Mouse (Mus musculus) hematopoietic stem cell, adult 5-6 weeks (primary cell): ENCODE measurements around the gene Mccc1. TPM values are rescaled to one million over a fixed set of nuclear protein-coding genes. Genes with fewer than 3 reads are reported as not detected.

ENCODE experiments used
- ATAC-seq, 2 experiments: fragments of 125-278 bp in 1 of 2; replicated peaks in 1 of 2; 2 replicates each; pipeline ENCODE4 v1.8.0; 2016 to 2017; ENCODE audit warnings: inconsistent platforms in 2 of 2, mild to moderate bottlenecking in 2 of 2, moderate number of reproducible peaks in 2 of 2, low read depth in 1 of 2, moderate TSS enrichment in 1 of 2; ENCODE audit not compliant: low FRiP score in 2 of 2, poor library complexity in 2 of 2, severe bottlenecking in 2 of 2, insufficient read depth in 1 of 2, low TSS enrichment in 1 of 2
- total RNA-seq: library from RNA; stranded (forward); fragments of 172-1452, 232-1000 nt; gene quantifications from 2 replicates; pipeline ENCODE4 v1.2.3, GENCODE M21; 2017

The Mccc1 gene
- total RNA-seq, 1 experiment from 2014 or later: 6.9 TPM

DNA sequence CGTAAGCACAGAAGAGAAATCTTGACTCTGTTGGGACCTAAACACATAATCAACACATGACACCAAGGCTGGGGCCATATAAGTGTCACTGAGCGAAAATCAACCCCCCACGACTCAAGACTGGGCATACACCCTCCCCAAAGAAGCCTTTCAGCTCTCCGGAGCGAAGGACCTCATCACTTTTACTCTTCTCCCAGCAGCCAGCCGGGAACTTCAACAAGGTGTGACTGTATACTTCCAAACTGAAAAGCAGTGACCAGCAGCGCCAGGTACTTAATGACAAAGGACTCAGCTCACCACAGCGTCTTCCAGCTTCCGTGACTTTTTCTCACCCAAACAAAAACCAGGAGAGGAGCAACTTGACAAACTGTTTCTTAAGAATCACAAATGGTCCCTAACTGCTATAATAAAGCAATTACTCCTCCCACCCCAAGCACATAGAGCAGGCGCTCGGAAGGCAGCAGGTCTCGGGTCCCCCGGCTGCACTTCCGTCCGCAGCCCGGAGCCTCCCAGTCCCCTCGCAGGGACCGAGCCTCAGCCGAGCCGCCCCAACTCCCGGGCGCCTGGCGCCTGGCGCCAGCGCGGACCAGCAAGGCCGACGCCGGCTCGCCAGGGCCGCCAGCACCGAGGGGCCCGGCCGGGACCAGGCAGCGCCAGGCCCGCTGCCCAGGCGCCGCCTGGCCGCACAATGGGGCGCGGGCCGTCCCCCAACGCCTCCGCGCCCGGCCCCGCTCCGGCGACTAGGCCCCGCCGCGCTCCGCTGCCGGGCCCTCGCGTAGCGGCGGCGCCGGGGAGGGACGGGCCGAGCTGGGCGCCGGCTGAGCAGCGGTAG is 68.4 kb downstream of the Mccc1 start:
- peak in 1 of 2 experiments; percentile 43; a peak in 1 of 4 replicates for ATAC-seq

DNA sequence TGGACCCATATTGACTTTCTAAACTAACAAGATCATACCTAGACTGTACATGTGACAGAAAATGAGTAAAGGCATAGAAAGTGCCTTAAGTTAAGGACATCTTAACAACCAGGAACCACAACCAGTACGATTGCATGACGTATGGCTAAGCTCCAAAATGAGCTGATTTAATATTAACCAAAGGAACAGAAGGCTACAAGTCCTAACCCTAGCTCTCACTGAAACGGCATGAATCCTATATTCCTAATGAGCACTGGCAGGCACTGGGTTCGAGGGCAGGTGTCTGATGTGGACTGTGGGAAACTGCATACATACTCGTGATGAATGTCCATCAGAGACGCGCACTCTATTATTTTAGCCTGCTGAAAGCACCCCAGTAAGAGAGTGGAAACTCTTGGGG is 69.1 kb downstream of the Mccc1 start:
- no peak for ATAC-seq

DNA sequence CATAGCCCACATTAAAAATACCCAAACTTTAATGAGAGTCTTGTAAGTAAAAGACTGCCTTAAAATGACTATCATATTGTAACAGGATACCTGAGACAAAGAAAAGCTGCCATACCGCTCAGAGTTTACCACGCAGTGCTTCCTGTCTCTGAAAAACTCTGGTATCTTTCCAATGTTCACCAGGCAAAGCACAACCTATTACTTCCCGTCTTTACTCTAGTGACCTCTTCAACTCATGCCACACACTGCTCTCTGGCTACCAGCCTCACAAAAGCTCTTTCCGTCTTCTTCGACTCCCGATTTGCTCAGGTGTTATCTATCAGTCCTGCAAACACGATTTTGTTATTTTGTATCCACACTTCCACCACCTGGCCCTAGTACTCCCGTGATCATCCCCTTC is 70.6 kb downstream of the Mccc1 start:
- peak; percentile 44 to 51; a peak in 3 of 4 replicates for ATAC-seq

GRCm38 (mm10) chr3:35929406-35929805 is 71.1 kb downstream of the Mccc1 start:
- no peak for ATAC-seq

- no peak for ATAC-seq
These were observed 74.6 kb downstream of the Mccc1 start for GRCm38 (mm10) chr3:35925852-35926251.

DNA sequence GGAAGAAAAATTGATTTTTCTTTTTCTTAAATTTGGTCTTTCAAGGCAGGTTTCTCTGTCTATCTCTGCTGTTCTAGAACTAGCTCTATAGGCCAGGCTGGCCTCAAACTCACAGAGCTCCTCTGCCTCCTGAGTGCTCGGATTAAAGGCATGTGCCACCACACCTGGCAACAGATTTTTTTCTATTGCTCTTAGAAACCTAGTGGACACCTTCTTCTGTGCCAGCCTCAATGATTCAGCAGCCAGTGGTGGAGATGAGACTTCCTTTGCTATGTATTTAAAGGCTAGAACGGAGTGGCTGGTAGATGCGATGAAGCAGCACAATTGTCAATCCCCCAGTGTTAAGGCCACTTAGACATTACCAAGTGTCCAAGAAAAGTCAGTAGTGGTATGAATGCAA is 76.5 kb downstream of the Mccc1 start:
- 0 out of 4 replicates have a peak, but pooled peaks of 1 of the 2 experiments have one; percentile 9 for ATAC-seq

DNA sequence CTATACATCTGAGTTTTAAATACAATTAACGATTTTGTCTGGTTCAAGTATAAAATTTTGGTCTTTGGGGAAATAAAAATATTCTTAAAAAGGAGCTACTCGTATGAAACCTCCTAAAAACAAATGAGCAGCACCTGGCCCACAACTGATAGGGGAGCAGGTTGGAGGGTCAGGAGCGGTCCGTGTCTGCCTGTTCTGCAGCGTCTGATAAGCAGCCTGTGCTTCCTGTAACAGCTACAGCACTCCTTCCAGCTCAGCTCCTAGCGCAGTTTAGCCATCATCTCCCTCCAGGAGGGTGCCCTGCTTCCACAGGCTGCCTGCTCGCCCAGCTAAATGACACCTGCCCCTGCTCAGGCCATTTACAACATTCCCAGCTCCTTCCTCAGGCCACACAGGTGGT is 77.0 kb downstream of the Mccc1 start:
- peak; percentile 81 to 87 for ATAC-seq

DNA sequence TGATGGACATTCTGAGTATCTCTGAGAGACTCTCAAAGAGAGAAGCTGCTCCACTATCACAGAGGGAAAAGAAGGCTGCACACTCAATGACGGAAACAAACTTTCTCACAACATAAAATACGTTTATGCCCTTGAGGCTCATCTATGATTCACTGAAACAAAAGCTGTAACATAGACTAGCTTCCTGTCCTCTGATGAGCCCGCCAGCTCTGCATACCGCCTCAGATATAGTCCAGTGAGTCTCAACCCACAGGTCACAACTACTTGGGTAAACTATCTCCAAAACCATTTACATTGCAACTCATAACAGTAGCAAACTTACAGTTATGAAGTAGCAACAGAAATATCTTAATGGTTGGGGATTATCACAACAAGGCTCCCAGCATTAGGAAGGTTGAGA is 78.0 kb downstream of the Mccc1 start:
- ATAC-seq: no peak

- no peak for ATAC-seq
These were observed 82.2 kb downstream of the Mccc1 start for GRCm38 (mm10) chr3:35918229-35918628.

Other genes with a start within 250 kb of the Mccc1 start
- gene Atp11b, start 246.6 kb downstream of the Mccc1 start, total RNA-seq: 159 and 183 TPM in 2 replicates
- gene Dcun1d1, start 63.2 kb downstream of the Mccc1 start, total RNA-seq: 476 and 482 TPM in 2 replicates
- not detected in 2 replicates for gene Ccdc144b, start 52.9 kb upstream of the Mccc1 start, total RNA-seq
- gene Acad9, start 65.3 kb upstream of the Mccc1 start, total RNA-seq: 28.0 and 45.6 TPM in 2 replicates
- 8.4 TPM in 2 replicates for gene D3Ertd254e, start 150.3 kb upstream of the Mccc1 start, total RNA-seq
- gene Qrfpr, start 221.6 kb upstream of the Mccc1 start, total RNA-seq: not detected in 2 replicates